Mouse (Mus musculus): ENCODE measurements at regions not wholly inside any gene's neighbourhood (a gene's known extent, or its start where the extent isn't known, plus 50 kb on each side); places are given as distances from the start of the nearest gene placed in this dataset.

- TF ChIP-seq POLR2A (IDR thresholded peaks at IDR 0.05; ENCODE audit: borderline replicate concordance, control insufficient read depth, low read depth, low read length) (no peak), CTCF (IDR thresholded peaks at IDR 0.05; ENCODE audit: control insufficient read depth, insufficient read depth, low read length) (no peak)
Observed at GRCm38 (mm10) chr8:32958855-32959254, 469.7 kb upstream of the 5930422O12Rik start.

Data from bone marrow, adult 2 months (tissue).